Mouse (Mus musculus) CD8-positive naive resting alpha-beta T cell, adult 2 months (primary cell): ENCODE data around the gene Slc27a1.
A peak's percentile ranks its signal among the peaks of the same experiment; 100 is the strongest.

Source experiments
- DNase-seq, 2 experiments: peaks; one replicate each; pipeline ENCODE4 v3.0.0; 2022; ENCODE audit warnings: low read depth in 2 of 2, low spot score in 2 of 2

The Slc27a1 gene

DNA sequence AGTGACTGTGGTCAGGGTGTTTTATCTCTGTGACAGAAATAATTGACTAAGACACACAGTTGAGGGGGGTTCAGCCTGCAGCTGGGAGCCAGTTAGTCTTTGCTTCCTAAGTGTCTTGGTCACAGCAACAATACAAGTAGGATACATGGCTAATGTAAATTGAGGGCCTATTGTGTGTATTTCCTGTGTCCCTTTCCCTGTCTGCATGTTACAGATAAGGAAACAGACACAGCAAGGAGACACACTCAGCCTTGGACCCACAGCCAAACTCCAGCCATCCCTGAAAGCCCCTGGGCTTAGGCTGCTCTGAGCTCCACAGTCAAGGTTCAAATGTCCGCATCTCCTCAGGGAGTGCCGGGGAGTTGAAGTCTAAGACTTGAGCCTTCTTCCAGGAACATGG, 14.0 kb upstream of the Slc27a1 start:
- DNase-seq: no peak

DNA sequence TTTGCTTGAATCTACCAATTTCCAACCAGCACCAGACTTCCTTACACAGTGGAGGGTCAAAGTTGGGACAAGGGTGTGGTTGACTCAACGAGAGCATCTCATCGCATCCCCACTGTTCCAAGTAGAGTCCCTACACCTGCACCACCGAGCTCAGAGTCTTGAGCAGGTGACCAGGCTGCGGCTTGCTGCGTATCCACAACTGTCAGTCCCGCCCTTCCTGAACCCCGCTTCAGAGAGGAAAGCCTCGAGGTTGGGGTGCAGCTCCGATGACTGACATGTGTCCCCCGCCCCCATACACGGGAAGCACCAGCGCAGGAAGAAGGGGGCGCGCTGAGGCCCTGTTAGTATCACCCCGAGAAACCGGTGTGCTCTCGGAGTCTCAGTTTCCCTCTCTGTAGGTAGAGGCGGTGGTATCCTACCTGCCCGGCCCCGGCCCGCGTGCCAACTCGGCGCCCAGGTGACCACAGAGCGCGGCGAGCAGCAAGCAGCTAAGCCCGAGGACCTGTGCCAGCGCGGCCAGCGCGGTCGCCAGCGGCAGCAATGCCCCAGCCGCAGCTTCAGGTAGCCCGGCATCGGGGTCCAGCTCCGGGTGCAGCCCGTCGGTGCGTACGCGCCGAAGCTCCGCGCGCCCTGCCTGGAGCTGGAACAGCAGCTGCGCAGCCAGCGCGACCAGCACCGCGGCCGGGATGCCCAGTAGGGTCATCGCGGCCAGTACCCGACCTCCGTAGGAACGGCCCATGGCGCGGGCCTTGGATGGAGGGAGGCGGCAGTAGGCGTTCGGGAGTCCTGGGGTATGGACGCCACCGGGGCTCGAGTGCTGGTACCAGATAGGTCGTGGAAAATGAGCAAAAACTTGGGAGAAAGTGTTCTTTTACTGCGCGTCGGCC, 10.4 kb upstream of the Slc27a1 start, which contains the start of gene Tmem221:
Gene Tmem221, minus strand, starts transcription at position 801 of the 887 bp plus-strand sequence.
- DNase-seq: peak in 1 of 2 experiments; percentile 23

DNA sequence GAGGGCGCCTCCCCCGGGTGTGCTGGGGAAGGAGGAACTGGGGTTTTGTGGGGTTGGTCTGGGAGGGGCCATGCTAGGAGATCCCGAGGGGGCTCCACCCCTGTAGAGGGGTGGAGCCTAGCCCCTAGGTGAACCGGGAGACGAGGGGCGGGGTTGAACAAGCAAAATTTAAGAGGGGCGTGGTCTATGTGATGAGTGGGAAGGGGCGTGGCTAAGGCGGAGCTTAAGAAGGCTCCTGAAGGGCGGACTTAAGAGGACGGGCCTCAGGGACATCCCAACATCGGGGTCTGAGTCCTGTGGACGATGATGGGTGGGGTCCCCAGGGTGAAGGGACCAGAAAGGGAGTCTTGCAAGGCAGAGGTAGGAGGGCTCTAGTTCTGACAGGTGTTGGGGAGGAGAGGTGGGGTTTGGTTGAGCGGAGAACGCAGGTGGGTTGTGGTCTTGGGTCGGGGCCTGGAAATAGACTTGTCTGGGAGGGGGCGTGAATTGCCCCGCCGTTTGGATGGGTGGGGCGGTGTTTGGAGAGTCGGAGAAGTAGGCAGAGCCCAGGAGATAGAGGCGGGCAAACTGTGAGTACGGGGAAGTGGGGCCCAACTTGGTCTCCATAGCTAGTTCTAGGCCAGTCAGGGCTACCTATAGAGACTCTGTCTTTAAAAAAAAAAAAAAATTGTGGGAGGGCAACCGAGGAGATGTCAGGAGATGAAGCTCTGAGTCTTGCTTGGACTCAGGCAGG, 9.6 kb upstream of the Slc27a1 start:
- peak; percentile 29 to 53 for DNase-seq

DNA sequence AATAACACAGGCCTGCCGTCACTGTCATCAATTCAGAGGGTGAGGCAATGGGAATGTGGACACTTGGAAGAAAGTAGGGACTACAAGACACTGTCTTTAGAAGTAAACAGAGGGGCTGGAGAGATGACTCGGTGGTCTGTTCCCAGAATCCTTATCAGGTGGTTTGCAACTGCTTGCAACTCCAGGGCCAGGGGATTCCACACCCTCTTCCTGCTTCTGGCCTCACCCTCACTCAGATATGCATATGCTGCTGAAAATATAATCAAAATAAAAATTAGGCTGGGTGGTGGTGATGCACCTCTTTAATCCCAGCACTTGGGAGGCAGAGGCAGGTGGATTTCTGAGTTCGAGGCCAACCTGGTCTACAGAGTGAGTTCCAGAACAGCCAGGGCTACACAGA, 8.6 kb upstream of the Slc27a1 start:
- DNase-seq: no peak

DNA sequence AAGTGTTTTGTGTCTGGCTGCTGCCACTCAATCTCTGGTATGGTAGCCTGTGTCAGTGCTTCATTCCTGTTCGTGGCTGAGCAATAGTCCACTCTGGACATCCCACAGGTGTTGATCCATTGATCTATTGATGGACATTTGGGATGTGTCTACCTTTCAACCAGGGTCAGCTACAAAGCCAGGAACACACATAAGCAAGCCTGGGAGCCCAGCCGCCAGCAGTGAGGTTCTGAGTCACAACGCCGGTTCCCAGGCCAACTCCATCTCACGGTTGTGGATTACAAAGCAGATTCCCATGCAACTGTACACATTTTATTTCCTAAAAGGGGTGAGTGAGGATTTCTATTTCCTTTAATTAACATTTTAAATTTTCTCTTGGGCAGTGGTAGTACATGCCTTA, 7.9 kb upstream of the Slc27a1 start:
- DNase-seq: no peak

DNA sequence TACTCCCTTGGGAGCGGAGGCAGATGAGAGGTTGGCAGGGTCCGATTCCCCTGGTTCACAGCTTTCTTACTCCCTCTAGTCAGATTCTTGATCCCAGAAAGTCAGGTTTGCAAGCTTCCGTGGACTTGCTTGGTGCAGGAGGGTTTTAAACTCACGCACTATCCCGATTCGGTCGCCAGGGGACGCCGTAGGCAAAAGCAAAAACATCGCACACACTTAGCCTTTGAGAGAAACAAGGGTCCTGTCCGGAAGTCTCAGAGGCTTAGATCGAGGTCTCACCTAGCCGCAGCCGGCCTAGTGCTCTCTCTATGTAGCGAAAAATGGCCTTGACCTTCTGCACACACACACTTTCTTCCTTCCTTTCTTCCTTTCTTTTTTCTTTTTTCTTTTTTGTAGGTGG, 7.3 kb upstream of the Slc27a1 start:
- peak; percentile 55 to 69 for DNase-seq

DNA sequence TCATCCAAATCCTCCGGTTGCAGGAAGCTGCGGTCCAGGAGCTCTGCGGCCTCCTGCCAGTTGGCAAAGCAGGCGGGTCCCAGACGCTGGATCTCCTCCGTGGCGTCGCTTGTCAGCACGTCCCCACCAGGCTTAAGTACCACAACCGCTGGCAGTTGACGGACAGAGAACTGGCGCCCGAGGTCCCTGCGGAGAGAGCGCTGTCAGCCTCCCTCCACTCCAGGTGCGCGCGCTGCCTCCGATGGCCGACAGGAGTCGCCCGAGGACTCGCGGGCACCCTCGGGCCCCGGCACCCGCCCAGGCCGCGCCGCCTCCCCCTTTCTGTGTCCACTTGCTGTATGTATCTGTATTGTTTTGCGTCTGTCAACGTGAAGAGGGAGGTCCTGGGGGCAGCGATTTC, 5.9 kb upstream of the Slc27a1 start:
- peak; percentile 58 to 71 for DNase-seq

DNA sequence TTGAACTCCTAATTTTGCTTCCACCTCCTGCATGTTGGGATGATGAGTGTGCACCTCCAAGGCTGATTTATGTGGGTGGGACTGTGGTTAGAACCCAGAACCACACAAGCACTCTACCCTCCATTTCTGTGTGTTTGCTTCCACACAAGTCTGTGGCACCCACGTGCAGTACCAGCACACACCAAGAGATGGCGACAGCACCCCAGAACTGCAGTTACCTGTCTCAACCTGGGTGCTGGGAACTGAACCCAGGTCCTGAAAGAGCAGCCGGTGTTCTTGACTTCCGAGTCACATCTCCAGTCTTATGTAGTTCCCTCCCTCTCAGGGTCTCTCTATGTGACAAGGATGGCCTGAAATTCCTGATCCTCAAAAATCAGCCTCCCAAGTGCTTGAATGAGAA, 4.7 kb upstream of the Slc27a1 start:
- DNase-seq: no peak

DNA sequence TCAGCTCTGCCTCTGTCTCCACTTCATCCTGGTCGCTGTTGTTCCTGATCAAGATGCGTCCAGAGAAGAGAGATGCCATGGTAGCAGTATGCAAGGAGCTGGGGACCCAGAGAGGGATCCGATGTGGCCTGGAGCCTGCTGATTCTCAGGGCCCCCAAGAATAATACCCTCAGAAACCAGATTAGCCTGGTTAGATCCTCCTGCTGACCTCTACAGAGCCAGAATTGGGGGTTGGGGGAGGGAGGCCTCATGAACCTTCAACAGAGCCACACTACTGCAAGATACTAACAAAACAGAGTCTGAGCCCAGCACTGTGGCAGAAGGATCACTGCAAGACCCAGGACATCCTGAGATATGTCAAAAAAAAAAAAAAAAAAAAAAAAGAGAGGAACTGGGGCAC, 2.2 kb upstream of the Slc27a1 start, which contains the start of gene Nxnl1:
Gene Nxnl1, minus strand, starts transcription at position 101 of the 400 bp plus-strand sequence.
- DNase-seq: no peak

DNA sequence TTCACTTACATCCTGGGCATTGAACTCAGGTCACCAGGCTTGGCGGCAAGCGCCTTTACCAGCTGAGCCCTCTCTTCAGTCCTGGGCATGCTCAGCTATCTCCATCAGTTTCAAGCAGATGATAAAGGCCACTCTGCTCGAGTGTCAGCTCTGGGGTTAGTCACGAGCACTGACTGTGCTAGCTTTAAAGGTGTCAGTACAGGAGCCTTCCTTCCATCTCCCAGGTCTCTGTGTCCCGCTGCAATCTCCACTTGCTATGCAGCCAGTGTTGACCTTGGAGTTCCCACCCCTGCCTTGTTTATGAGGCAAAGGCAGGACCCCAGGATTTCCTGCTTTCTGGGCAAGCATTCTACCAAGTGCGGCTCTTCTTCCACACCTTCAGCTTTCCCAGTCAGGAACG, 1.1 kb upstream of the Slc27a1 start:
- DNase-seq: no peak

DNA sequence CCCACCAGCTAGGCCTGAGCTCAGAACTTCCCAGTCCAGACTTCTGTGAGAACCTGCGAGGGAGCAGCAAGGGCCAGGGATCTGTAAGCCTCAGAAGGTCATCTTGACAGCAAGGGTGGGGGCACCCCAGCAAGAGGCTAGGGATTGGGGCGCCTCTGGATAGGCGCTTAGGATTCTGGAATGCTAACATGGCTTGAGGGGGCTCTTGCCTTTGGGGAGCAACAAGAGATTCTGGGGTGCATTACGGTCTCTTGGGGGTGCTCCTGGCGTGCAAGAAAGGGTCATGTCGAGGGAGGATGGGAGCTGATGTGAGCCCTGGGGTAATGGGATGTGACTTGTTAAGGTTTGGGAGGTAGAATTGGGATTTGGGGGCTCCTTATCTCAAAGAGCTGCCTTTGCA, 259 bp downstream of the Slc27a1 start:
- DNase-seq: no peak

DNA sequence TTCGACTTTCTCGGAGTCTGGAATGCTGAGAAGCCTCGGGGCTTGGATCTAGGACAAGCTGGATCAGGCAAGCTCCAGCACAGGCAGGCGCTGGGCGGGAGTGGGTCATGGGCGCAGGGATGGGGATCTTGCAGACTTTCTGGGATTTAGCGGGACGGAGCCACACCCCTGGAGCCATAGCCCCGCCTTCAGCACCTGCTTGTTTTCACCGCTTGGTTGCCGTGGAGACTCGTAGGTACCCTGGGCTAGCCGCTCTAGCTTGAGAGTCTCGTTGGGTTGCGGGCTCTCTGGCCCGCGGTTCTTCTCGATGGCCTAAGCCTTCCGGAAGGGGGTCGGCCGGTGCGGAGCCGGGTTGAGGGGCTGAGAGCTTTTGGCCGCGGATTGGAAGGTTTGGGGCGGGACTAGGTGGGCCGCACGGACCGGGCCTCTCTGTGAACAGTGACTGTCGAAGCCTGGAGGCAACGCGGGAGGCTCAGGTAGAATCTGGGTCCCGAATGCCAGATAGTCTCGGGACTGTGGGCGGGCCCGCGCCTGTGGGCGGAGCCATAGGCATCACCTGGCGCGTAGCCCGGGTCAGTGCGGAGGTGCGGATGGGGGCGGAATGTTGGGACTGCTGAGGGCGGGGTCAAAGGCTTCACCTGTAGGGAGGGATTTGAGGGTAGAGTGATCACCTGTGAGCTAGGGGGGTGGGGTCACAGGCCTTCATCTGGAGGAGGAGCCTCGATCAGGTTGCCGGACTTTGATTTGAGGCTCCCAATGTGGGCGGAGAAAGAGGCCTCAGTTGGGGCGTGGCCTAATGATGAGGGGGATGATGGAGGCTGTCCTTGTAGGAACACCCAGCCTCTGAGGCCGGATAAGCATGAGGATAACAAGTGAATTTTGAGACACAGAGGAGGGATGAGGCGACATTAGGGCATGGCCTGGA, 946 bp downstream of the Slc27a1 start:
- peak; percentile 28 to 44 for DNase-seq

DNA sequence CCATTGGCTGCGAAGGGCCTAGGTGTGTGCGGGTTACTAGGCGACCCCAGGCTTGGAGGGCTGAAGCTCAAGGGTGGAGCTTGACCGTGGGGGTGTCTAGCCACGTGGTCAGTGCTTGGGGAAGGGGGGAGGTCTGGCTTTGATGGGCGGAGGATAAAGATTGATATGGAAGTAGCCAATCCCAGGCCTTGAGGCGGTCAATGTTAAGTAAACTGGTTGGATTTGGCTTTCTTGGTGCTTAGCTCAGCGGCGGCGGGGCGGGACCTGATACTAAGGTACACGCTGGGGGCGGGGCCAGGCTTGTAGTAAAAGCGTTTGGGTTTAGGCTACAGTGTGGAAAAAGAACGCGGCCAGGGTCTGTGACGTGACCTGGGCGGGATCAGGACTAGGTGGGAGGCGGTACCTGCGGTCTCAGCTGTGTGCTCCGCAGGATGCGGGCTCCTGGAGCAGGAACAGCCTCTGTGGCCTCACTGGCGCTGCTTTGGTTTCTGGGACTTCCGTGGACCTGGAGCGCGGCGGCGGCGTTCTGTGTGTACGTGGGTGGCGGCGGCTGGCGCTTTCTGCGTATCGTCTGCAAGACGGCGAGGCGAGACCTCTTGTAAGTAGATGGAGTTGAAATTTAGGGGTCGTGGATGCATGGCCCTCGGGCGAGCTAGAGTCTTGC, 1.7 kb downstream of the Slc27a1 start:
- peak; percentile 76 to 82 for DNase-seq

DNA sequence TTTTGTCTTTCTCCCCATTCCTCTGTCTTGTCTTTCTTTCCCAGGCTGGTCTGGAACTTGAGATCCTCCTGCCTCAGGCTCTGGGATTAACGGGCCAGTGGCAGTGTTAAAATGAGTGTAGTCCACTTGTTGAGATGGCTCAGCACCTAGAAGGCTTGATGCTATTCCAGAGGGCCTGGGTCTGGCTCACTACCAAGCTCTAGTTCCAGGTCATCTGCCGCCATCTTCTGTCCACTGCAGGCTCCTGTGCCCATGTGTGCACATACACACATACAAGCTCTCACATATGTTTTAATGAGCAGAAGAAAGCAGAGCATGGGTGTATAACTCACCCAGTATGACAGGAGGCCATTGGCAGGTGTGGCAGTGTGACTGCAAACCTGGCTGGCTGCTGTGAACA, 3.4 kb downstream of the Slc27a1 start:
- DNase-seq: no peak

DNA sequence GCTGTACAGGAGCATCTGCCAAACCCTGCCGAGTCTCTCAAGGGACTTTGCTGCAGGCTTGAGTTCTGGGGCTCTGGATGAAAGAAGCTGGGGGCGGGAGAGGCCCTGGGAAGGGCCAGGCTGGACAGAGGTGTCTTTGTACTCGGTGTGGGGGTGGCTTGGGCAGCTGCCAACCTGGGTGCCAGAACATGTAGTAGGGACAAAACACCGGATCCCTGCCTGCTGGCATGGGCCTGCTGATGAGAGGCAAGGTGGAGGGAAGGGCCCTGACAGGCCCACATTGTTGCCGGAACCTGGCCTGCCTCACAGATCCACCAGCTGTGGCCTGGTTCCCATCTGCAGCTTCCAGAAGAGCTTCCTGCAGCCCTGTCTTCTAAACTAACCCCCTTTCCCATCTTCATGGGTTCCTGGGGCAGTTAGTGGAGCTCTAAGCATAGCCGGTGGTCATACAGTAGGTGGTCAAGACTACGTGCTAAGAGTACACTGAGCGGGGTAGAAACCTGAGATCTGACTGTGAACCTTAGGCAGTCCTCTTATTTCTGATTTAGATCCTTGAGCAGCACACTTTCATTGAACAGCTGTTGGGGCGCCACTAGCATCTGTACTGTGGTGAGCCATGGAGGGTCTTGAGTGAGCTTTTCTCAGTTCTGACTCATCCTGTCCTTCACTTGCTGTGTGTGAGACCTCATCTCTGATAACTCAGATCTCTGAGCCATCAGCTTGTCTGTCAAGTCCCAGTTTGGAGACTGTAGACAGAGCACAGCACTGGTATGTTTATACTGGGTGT, 4.4 kb downstream of the Slc27a1 start:
- DNase-seq: no peak

DNA sequence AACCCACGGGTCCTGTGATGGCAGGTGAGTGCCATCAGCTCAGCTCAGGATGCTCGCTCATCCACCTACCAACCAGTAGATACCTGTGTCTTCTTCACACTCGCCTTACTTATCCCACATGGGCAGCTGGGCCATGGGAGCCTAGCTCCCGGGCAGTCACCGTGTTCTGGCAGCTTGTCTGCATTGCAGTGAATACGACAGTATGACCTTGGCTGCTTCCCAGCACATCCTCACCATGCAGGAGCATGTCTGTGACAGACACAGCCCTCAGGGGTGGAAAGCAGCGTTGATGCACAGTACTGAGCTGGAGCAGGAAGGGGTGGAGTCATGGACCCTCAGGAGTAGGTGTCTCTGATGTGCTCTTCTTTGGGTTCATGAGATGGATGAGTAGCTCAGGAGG, 5.7 kb downstream of the Slc27a1 start:
- no peak for DNase-seq

DNA sequence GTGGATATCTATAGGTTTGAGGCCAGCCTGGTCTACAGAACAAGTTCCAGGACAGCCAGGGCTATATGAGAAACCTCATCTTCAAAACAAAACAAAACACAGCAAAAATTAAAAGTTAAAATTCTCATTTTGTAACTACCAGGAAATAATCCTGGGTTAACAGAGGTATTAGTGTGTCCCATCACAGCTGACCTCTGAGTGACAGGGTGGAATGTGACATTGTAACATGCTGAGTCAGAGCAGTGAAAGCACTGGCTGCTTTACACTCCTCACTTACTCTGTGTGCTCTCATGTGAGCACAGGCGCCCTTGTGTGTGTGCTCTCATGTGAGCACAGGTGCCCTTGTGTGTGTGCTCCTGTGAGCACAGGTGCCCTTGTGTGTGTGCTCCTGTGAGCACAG, 6.3 kb downstream of the Slc27a1 start:
- no peak for DNase-seq

DNA sequence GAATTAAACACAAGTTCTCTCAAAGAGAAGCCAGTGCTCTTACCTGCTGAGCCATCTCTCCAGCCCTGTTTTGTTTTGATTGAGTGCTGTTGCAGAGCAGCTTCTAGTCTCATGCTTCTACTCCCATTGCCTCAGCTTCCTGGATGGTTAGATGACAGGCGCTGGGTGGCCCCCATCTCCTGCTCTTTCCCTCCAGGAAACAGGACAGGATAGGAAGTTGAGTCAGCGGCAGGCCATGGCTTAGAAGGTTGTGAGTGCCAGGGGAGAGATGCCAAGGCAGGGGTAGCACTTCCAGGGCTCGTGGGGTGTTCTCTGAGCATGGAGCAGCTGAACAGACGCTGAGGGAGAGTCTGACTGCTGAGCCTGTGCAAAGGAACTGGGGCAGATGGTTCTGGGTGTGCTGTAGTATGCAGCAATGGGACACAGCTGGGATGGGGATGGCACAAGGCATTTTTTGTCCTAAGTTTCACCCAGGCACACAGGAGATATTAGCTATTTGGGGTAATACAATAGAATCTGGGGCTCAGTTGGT, 9.2 kb downstream of the Slc27a1 start:
- no peak for DNase-seq

DNA sequence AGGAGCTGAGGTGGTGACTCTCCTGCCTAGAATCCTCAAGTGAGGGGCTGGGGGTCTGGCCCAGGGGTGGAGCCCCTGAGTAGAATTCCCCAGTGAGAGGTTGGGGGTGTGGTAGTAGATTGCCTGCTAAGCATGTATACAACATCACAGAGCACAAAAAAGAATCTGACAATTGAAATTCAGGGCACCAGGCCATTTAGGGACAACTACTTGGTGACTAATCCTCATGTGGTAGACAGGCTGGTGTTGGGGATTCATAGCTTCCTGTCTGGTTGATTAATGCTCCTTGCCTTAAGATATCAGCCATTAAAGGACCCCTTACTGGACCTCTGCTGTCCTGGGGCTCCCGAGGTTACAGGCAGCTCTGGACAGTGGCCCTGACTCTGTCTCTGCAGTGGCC, 10.3 kb downstream of the Slc27a1 start:
- DNase-seq: no peak

DNA sequence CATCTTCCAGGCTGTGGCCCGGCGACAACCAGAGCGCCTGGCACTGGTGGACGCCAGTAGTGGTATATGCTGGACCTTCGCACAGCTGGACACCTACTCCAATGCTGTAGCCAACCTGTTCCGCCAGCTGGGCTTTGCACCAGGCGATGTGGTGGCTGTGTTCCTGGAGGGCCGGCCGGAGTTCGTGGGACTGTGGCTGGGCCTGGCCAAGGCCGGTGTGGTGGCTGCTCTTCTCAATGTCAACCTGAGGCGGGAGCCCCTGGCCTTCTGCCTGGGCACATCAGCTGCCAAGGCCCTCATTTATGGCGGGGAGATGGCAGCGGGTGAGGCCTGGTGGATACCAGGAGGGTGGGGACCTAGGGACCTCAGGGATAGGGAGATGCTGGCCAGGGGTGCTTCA, 10.8 kb downstream of the Slc27a1 start:
- no peak for DNase-seq
